In the genomic region with DNA sequence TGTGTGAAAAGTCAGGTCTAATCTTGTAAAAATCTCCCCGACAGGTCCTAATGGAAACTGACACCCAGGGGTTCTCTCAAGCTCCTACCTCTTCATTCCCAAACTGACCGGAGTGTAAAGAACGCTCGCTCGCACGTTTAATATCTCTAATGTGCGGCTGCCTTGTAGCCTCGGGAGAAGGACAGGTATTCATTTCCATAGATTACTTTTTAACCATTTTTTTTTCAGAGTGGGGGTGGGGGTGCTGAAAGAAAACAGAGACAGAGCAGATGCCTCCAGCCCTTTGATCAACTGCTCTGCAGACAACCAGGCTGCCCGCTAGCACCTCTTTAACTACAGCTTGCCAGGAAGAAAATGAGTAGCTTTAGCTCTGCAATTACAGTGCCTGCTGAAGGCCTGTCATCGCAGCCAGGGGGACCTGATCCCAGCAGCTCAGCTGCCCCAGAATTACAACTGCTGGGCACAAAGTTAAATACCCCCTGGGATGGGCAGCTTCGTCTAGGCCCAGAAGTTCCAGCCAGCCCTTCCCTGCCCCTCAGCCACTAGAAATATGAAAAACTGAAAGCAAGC, we compare ENCODE assay signal across 14 mouse cellular contexts.
DNase-seq lines count a peak whose midpoint lies in the region; ATAC-seq and TF ChIP-seq lines count a peak whose summit lies in the region.
"Had no signal": no experiment of that assay in that cellular context is flagged by ENCODE, and none has a peak within 500 bp of the region (broad histone marks: within the 10 kb centered on the region; RNA-seq: fewer than 3 reads in every experiment).

No protein-coding gene starts in this region.

- H3K4me2 ChIP-seq in forebrain, embryonic 11.5 days (ENCODE audit: low read depth, low read length, severe bottlenecking) = no peak overlapping the region
- no peak overlapping the region for H3K4me2 ChIP-seq in forebrain, embryonic 12.5 days
- H3K4me2 ChIP-seq in heart, embryonic 16.5 days (ENCODE audit: low read depth, low read length) = peak overlapping the region; percentile 37
- H3K4me2 ChIP-seq in midbrain, postnatal 0 days (ENCODE audit: low read depth, low read length, poor library complexity, severe bottlenecking) = no peak overlapping the region
- no peak overlapping the region for H3K4me2 ChIP-seq in hindbrain, embryonic 16.5 days (ENCODE audit: low read length)
- H3K4me2 ChIP-seq: intestine, embryonic 15.5 days had no signal

- no peaks in the 10 kb centered on the region for H3K9me3 ChIP-seq in forebrain, embryonic 11.5 days (ENCODE audit: control insufficient read depth, low read length)
- H3K9me3 ChIP-seq in forebrain, embryonic 12.5 days = no peaks in the 10 kb centered on the region
- no peaks in the 10 kb centered on the region for H3K9me3 ChIP-seq in heart, embryonic 16.5 days (replicated peaks; ENCODE audit: control insufficient read depth, low read length)
- no peaks in the 10 kb centered on the region for H3K9me3 ChIP-seq in midbrain, postnatal 0 days (ENCODE audit: low read length)
- no peaks in the 10 kb centered on the region for H3K9me3 ChIP-seq in hindbrain, embryonic 16.5 days (ENCODE audit: control insufficient read depth, low read length)
- H3K9me3 ChIP-seq: intestine, embryonic 15.5 days had no signal

- no peak overlapping the region for H3K9ac ChIP-seq in forebrain, embryonic 11.5 days (ENCODE audit: low read length)
- no peak overlapping the region for H3K9ac ChIP-seq in forebrain, embryonic 12.5 days
- peak overlapping the region; percentile 31; the same call in 1 of the 2 replicates for H3K9ac ChIP-seq in heart, embryonic 16.5 days (ENCODE audit: low read length)
- peak overlapping the region; percentile 13; the same call in 1 of the 2 replicates for H3K9ac ChIP-seq in midbrain, postnatal 0 days (replicated peaks; ENCODE audit: low read length, poor library complexity, severe bottlenecking)
- no peak overlapping the region for H3K9ac ChIP-seq in hindbrain, embryonic 16.5 days (ENCODE audit: low read depth, low read length)
- H3K9ac ChIP-seq: intestine, embryonic 15.5 days had no signal

- ATAC-seq in forebrain, embryonic 11.5 days (replicated peaks; ENCODE audit: low FRiP score) = no peak
- no peak for ATAC-seq in forebrain, embryonic 12.5 days (ENCODE audit: low FRiP score)
- no peak; the same call in 1 of the 2 replicates for ATAC-seq in heart, embryonic 16.5 days (replicated peaks; ENCODE audit: extremely low read depth, insufficient read depth, low FRiP score)
- ATAC-seq in midbrain, postnatal 0 days (ENCODE audit: low FRiP score) = peak; percentile 16; the same call in 1 of the 2 replicates
- no peak for ATAC-seq in hindbrain, embryonic 16.5 days
- ATAC-seq: intestine, embryonic 15.5 days had no signal

- 60% methylated on average over 11 of the region's 11 CpGs for WGBS in forebrain, embryonic 11.5 days
- 63% methylated on average over 11 of the region's 11 CpGs for WGBS in forebrain, embryonic 12.5 days
- WGBS in heart, embryonic 16.5 days = 29% methylated on average over 11 of the region's 11 CpGs
- 30% methylated on average over 11 of the region's 11 CpGs for WGBS in midbrain, postnatal 0 days
- WGBS in hindbrain, embryonic 16.5 days = 62% methylated on average over 11 of the region's 11 CpGs

- H3K4me3 ChIP-seq in forebrain, embryonic 11.5 days (ENCODE audit: low read depth, low read length) = no peak overlapping the region
- no peak overlapping the region for H3K4me3 ChIP-seq in forebrain, embryonic 12.5 days (replicated peaks)
- no peak overlapping the region for H3K4me3 ChIP-seq in heart, embryonic 16.5 days (ENCODE audit: low read length)
- H3K4me3 ChIP-seq in midbrain, postnatal 0 days (ENCODE audit: low read depth, low read length) = no peak overlapping the region
- no peak overlapping the region for H3K4me3 ChIP-seq in hindbrain, embryonic 16.5 days (ENCODE audit: low read length)
- H3K4me3 ChIP-seq: intestine, embryonic 15.5 days; left cerebral cortex, adult 2 months had no signal

- peak; percentile 45 for DNase-seq in forebrain, embryonic 11.5 days (ENCODE audit: low spot score)
- no peak for DNase-seq in heart, adult 8-10 months (ENCODE audit: low spot score)
- peak; percentile 71 for DNase-seq in forelimb bud, embryonic 11.5 days (ENCODE audit: low read depth, low spot score)
- no peak for DNase-seq in midbrain, postnatal 0 days (ENCODE audit: low spot score)
- DNase-seq in left cerebral cortex, adult 18-20 months (ENCODE audit: low spot score in 2 of 2) = no peak
- DNase-seq: adrenal gland, postnatal 14 days; kidney, postnatal 4 days; spleen, adult 18-20 months had no signal

- H3K36me3 ChIP-seq in forebrain, embryonic 11.5 days (ENCODE audit: control insufficient read depth, insufficient read depth, low read length) = no peaks in the 10 kb centered on the region
- H3K36me3 ChIP-seq in forebrain, embryonic 12.5 days (replicated peaks) = no peaks in the 10 kb centered on the region
- no peaks in the 10 kb centered on the region for H3K36me3 ChIP-seq in heart, embryonic 16.5 days (ENCODE audit: control insufficient read depth, insufficient read depth)
- H3K36me3 ChIP-seq in midbrain, postnatal 0 days (ENCODE audit: insufficient read depth, low read length) = no peaks in the 10 kb centered on the region
- H3K36me3 ChIP-seq in hindbrain, embryonic 16.5 days (ENCODE audit: control insufficient read depth, insufficient read depth, low read length) = no peaks in the 10 kb centered on the region
- H3K36me3 ChIP-seq: intestine, embryonic 15.5 days had no signal

- no peaks in the 10 kb centered on the region for H3K27me3 ChIP-seq in forebrain, embryonic 11.5 days (ENCODE audit: control insufficient read depth, insufficient read depth, low read length)
- no peaks in the 10 kb centered on the region for H3K27me3 ChIP-seq in forebrain, embryonic 12.5 days
- H3K27me3 ChIP-seq in heart, embryonic 16.5 days (ENCODE audit: control insufficient read depth, insufficient read depth, low read length) = no peaks in the 10 kb centered on the region
- H3K27me3 ChIP-seq in midbrain, postnatal 0 days (ENCODE audit: insufficient read depth, low read length) = no peaks in the 10 kb centered on the region
- no peaks in the 10 kb centered on the region for H3K27me3 ChIP-seq in hindbrain, embryonic 16.5 days (replicated peaks; ENCODE audit: control insufficient read depth, insufficient read depth, low read length)
- H3K27me3 ChIP-seq: intestine, embryonic 15.5 days had no signal

- peak; percentile 27; the same call in 1 of the 2 replicates for TF ChIP-seq CTCF in midbrain, postnatal 0 days (IDR thresholded peaks at IDR 0.05)

- H3K4me1 ChIP-seq in forebrain, embryonic 11.5 days (replicated peaks; ENCODE audit: control insufficient read depth, insufficient read depth, low read length) = 0 out of 2 replicates have a peak, but pooled peaks cover 3% of the 10 kb centered on the region
- peaks cover 18% of the 10 kb centered on the region for H3K4me1 ChIP-seq in forebrain, embryonic 12.5 days
- H3K4me1 ChIP-seq in heart, embryonic 16.5 days (ENCODE audit: control insufficient read depth, insufficient read depth, low read length) = peaks cover 10% of the 10 kb centered on the region; the same call in 1 of the 2 replicates
- H3K4me1 ChIP-seq in midbrain, postnatal 0 days (ENCODE audit: insufficient read depth, low read length) = 0 out of 2 replicates have a peak, but pooled peaks cover 2% of the 10 kb centered on the region
- no peaks in the 10 kb centered on the region for H3K4me1 ChIP-seq in hindbrain, embryonic 16.5 days (ENCODE audit: control insufficient read depth, insufficient read depth, low read depth, low read length)
- H3K4me1 ChIP-seq: intestine, embryonic 15.5 days had no signal

- no peak overlapping the region for H3K27ac ChIP-seq in forebrain, embryonic 11.5 days (ENCODE audit: low read depth, low read length)
- H3K27ac ChIP-seq in forebrain, embryonic 12.5 days = no peak overlapping the region
- peak overlapping the region; percentile 13 for H3K27ac ChIP-seq in heart, embryonic 16.5 days (ENCODE audit: low read length)
- H3K27ac ChIP-seq in midbrain, postnatal 0 days (ENCODE audit: low read depth, low read length) = no peak overlapping the region
- no peak overlapping the region for H3K27ac ChIP-seq in hindbrain, embryonic 16.5 days (ENCODE audit: low read depth, low read length)
- H3K27ac ChIP-seq: intestine, embryonic 15.5 days; left cerebral cortex, adult 2 months; stomach, postnatal 0 days had no signal

Comparison
In these comparisons a context has a peak if more than half of its experiments do, and no peak if none do; other contexts are left out.
1. DNase-seq: peak in forebrain, embryonic 11.5 days (single experiment) and forelimb bud, embryonic 11.5 days (single experiment); none in heart, adult 8-10 months (single experiment), midbrain, postnatal 0 days (single experiment) and left cerebral cortex, adult 18-20 months (0 of 2).
2. H3K9ac ChIP-seq: peak in heart, embryonic 16.5 days (single experiment) and midbrain, postnatal 0 days (single experiment); none in forebrain, embryonic 11.5 days (single experiment), forebrain, embryonic 12.5 days (single experiment) and hindbrain, embryonic 16.5 days (single experiment).